Mouse (Mus musculus) small intestine, adult 2 months (tissue): ENCODE measurements around the gene Cpm. TPM values are rescaled to one million over a fixed set of nuclear protein-coding genes. Genes with fewer than 3 reads are reported as not detected.

Experiments used
- H3K27ac ChIP-seq: fragments of 200-500 bp; 2 replicates; pipeline ENCODE4 v1.5.1; 2012; ENCODE audit warnings: low read depth, low read length, control low read depth, inconsistent platforms; ENCODE audit not compliant: insufficient read depth
- H3K27me3 ChIP-seq: fragments of 200-500 bp; 2 replicates; pipeline ENCODE4 v1.6.1; 2012; ENCODE audit warnings: mild to moderate bottlenecking, moderate library complexity, low read length, inconsistent platforms; ENCODE audit not compliant: control insufficient read depth, insufficient read depth
- H3K36me3 ChIP-seq: fragments of 200-500 bp; 2 replicates; pipeline ENCODE4 v1.6.1; 2012; ENCODE audit warnings: mild to moderate bottlenecking, low read length, control low read depth, inconsistent platforms; ENCODE audit not compliant: control insufficient read depth, insufficient read depth
- H3K4me1 ChIP-seq: fragments of 200-500 bp; 2 replicates; pipeline ENCODE4 v1.6.1; 2012; ENCODE audit warnings: low read length, inconsistent platforms, mixed read lengths; ENCODE audit not compliant: control insufficient read depth, insufficient read depth, insufficient read length
- H3K4me3 ChIP-seq: fragments of 200-500 bp; 2 replicates; pipeline ENCODE4 v1.5.1; 2012; ENCODE audit warnings: low read depth, mild to moderate bottlenecking, control low read depth, inconsistent platforms, low read length, moderate library complexity
- CTCF ChIP-seq: fragments of 200-500 bp; IDR thresholded peaks from 2 replicates; pipeline ENCODE4 v1.5.1; 2012; ENCODE audit warnings: low read depth, mild to moderate bottlenecking, control low read depth, inconsistent platforms, low read length, moderate library complexity, mixed read lengths; ENCODE audit not compliant: insufficient replicate concordance, insufficient read length; ENCODE audit errors: extremely low read depth
- POLR2A ChIP-seq: fragments of 200-500 bp; IDR thresholded peaks from 2 replicates; pipeline ENCODE4 v1.6.1; 2012; ENCODE audit warnings: low read depth, mild to moderate bottlenecking, control low read depth, inconsistent platforms, low read length, moderate library complexity
- WGBS: fragments of 180-500 bp; shearing (Covaris S2); methylation state at CpG from one replicate; pipeline ENCODE4 v1.1.7; 2018; 5-methylcytosine and 5-hydroxymethylcytosine counted together
- polyA plus RNA-seq: library from polyadenylated mRNA; depleted of rRNA; stranded (reverse); fragments of >200 nt; gene quantifications from 2 replicates; pipeline ENCODE4 v1.2.3, GENCODE M21; 2012; rRNA removed

Gene Cpm
- 3.1 and 13.8 TPM in 2 replicates for polyA plus RNA-seq

DNA sequence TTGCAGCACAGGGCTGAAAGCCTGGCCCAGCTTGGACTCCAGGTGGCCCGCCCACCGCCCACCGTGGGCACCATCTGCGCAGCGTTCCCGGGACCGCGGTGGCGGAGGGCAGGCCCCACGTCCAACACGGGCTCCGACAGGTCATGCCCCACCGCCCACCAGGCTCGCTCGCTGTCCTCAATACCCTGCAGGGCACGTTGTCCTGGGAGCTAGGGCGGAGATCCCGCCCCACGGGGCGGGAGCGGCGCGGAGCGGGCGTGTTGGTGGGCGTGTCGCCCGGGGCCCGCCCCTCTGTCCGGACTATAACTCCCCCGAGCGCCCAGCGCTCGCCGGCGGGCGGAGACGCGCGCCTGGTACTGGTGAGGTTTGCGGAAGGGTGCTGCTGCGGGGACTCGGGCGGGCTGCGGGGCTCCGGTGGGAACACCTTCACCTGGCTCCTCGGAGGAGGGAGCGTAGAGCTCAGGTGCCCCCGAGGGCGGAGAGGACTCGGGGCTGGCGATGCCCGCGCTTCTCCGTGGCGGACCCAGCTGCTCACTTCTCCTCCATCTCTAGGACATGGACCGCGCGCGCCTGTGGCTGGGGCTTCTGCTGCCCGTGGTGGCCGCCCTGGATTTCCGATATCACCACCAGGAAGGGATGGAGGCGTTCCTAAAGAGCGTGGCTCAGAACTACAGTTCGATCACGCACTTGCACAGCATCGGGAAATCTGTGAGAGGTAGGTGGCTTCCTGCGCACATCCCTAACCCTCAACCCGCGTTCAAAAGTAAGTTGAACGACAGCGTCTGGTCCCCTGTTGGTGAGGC lies at the start of gene Cpm:
Cpm (plus strand) TSS at position 332 of the 803 bp plus-strand sequence.
- Histone ChIP-seq H3K27ac (no peak within 1 kb of the TSS), H3K36me3 (no peaks in the 10 kb centered on the region), H3K27me3 (peaks cover 3% of the 10 kb centered on the region), H3K4me1 (peaks cover 3% of the 10 kb centered on the region; the same call in 1 of the 2 replicates), H3K4me3 (peak within 1 kb of the TSS; percentile 68)
- no peak for TF ChIP-seq CTCF
- TF ChIP-seq POLR2A: peak; percentile 98
- under 1% methylated on average over 73 of the region's 73 CpGs for WGBS

DNA sequence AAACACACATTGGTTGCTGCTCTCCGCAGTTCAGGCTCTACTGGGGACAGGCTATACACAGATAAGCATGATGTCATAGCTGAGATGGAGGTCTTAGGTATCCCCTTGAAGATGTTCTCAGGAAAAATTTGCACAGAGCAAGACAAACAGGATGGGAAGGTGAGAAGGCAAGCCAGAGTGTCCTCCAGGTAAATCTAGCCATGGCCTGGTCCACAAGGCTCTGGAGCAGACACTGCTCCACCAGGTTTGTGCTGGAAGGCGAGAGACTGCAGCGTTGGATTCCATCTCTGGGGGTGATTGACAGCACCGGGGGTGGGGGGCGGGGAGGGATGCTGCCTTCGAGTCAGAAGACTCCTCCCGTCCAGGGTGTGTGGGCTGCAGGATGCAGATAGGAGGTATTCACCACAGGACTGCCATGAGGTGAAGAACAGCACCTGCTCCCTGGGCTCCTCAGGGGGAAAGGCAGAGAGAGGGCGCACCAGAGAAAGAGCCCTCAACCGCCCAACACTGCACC lies 49.5 kb upstream of the Cpm start:
- TF ChIP-seq CTCF (no peak), POLR2A (no peak)
- Histone ChIP-seq H3K4me1 (peaks cover 3% of the 10 kb centered on the region; the same call in 1 of the 2 replicates), H3K4me3 (no peak overlapping the region), H3K36me3 (no peaks in the 10 kb centered on the region), H3K27ac (no peak overlapping the region), H3K27me3 (no peaks in the 10 kb centered on the region)
- WGBS: 65% methylated on average over 9 of the region's 9 CpGs

DNA sequence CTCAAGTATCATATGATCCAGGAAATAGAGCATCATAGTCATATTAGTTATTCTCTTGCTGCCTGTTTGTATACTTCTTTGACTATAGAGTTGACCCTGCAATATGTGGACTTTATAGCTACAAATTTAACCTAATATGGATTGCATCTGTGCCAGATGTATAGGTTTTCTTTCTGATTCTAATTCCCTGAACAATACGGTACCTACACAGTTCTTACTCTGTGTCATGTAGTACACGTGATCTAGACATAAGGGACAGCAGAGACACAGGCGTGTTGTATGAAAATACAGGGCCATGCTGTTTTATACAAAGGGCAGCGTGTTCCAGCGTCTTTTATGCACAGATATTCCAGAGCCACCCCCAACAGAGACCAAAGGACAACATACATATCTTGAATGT lies 48.9 kb upstream of the Cpm start:
- Histone ChIP-seq H3K36me3 (no peaks in the 10 kb centered on the region), H3K27me3 (no peaks in the 10 kb centered on the region), H3K4me3 (no peak overlapping the region), H3K4me1 (peaks cover 2% of the 10 kb centered on the region; the same call in 1 of the 2 replicates), H3K27ac (no peak overlapping the region)
- TF ChIP-seq CTCF (no peak), POLR2A (no peak)
- 94% methylated on average over 5 of the region's 5 CpGs for WGBS

DNA sequence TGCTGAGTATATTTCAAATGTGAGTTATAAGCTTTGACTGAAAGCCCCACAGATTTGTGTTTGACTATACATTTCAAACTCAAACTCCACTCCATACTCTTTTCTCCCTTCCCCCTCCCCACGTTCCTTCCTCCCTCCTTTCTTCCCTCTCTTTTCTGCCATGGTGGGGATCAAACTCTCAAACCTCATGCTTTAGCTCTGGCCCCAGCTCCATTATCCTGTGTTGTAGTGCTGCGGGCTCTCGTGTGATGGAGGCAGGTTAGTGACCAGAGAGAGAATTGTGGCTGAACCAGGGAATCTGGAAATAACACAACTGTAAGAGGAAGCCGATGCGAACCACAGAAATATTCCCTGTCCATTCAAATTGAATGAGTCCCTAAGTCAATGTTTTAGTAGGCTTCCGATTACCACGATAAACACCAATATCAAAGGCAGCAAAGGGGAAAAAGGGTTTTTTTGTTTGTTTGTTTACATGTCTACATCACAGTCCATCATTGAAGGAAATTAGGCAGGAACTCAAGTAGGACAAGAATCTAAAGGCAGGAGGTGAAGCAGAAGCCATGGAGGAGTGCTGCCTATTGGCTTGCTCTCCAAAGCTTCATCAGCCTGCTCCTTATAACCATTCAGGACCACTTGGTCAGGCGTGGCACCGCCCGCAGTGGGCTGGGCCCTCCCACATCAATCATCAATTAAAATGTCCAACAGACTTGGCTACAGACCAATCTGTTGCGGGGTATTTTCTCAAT lies 48.1 kb upstream of the Cpm start:
- Histone ChIP-seq H3K27ac (no peak overlapping the region), H3K36me3 (no peaks in the 10 kb centered on the region), H3K4me3 (no peak overlapping the region), H3K4me1 (peaks cover 2% of the 10 kb centered on the region; the same call in 1 of the 2 replicates), H3K27me3 (no peaks in the 10 kb centered on the region)
- no peak for TF ChIP-seq CTCF
- no peak for TF ChIP-seq POLR2A
- 89% methylated on average over 11 of the region's 11 CpGs for WGBS

DNA sequence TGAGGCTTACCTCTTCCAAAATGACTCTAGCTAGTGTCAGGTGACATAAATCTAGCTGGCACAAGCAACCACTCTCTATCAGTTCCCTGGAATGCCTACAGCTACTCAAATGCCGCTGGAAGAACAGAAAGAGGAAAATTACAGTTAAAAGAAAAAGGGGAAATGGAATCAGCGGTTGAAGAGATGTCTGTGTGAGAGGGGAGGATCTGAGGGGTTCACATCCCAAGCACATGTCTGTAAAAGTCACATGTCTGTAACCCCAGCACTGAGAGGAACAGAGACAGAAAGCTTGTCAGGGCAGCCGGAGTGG lies 47.6 kb upstream of the Cpm start:
- Histone ChIP-seq H3K4me1 (peaks cover 2% of the 10 kb centered on the region; the same call in 1 of the 2 replicates), H3K4me3 (no peak overlapping the region), H3K27me3 (no peaks in the 10 kb centered on the region), H3K27ac (no peak overlapping the region), H3K36me3 (no peaks in the 10 kb centered on the region)
- no peak for TF ChIP-seq CTCF
- TF ChIP-seq POLR2A: no peak
- WGBS: 88% methylated on average over 3 of the region's 3 CpGs

DNA sequence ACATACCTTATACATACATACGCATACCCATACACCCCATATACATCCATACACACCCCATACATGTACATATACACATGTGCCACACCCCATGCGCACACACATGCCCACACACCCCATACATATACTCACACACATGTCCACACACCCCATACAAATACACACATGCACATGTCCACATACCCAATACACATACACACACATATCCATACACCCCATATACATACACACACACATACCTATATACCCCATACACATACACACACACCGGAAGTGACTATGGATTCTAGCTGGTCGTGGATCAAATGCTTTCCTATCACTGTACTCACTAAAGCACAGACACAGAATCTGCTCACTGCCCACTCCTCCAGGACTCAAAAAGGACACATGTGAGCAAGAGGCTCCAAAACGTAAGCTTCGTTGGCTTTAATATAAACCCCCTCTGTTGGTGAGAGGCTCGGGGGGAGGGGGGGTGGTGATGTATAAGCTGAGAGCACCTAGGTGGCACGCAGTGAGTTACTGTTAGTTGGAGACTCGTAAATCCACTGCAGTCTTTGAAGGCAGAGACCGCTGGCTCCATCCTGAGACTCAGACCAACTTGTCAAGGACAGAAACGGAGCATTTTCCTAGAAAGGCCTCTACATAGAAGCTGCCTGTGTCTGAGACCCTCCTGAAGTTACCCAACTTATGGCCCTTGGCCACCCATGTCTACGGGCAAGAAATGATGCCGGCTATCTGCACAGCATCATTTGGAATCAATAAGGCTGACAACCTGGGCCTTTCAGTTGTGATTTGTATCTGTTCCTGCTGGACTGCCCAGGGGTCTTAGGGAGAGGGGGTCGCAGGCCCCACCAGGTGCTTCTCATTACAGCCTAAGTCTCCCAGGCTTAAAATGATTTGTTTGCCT lies 45.9 kb upstream of the Cpm start:
- Histone ChIP-seq H3K4me1 (peaks cover 2% of the 10 kb centered on the region; the same call in 1 of the 2 replicates), H3K4me3 (no peak overlapping the region), H3K27ac (no peak overlapping the region), H3K27me3 (no peaks in the 10 kb centered on the region), H3K36me3 (no peaks in the 10 kb centered on the region)
- WGBS: 83% methylated on average over 14 of the region's 14 CpGs
- TF ChIP-seq POLR2A (no peak), CTCF (no peak)
